Mouse (Mus musculus) bone marrow macrophage, adult 2 months (primary cell): Measurements from ENCODE around the gene Slc2a6.

Source experiments
- CTCF ChIP-seq: IDR thresholded peaks from 2 replicates; pipeline ENCODE4 v1.5.1; 2012; ENCODE audit warnings: low read depth, mild to moderate bottlenecking, low read length, moderate library complexity
- POLR2A ChIP-seq: IDR thresholded peaks from 2 replicates; pipeline ENCODE4 v1.6.1; 2012; ENCODE audit warnings: mild to moderate bottlenecking, low read depth, low read length, borderline replicate concordance

- TF ChIP-seq POLR2A (no peak), CTCF (no peak)
Measured at GRCm38 (mm10) chr2:27022612-27023011, 5.2 kb downstream of the Slc2a6 start.
